Mouse (Mus musculus) embryo, embryonic 9.5 days (tissue): ENCODE results near the gene Csrnp3.
A peak's percentile ranks its signal among the peaks of the same experiment; 100 is the strongest.
"Not testable (repeated sequence)": the region's sequence is repeated elsewhere in the genome, so short reads cannot be mapped to it uniquely, and the experiment has no call there.

Experiments used
- DNase-seq: peaks from one replicate; pipeline ENCODE4 v3.0.0-alpha.2; 2017; ENCODE audit errors: extremely low spot score

Csrnp3 gene

GRCm38 (mm10) chr2:65845551-65845950 is at the start of gene Csrnp3:
Gene Csrnp3 (plus strand): TSS chr2:65845767.
- DNase-seq, result peak; percentile 74

GRCm38 (mm10) chr2:65801054-65801709 is 44.4 kb upstream of the Csrnp3 start:
- DNase-seq, result no peak

- no peak for DNase-seq
Measured at GRCm38 (mm10) chr2:65806556-65806955, 39.0 kb upstream of the Csrnp3 start.

- DNase-seq, result not testable (repeated sequence)
Measured at GRCm38 (mm10) chr2:65811203-65811602, 34.4 kb upstream of the Csrnp3 start.

- DNase-seq, result peak; percentile 44
Measured at GRCm38 (mm10) chr2:65818080-65818796, 27.3 kb upstream of the Csrnp3 start.

GRCm38 (mm10) chr2:65820114-65820769 is 25.3 kb upstream of the Csrnp3 start:
- no peak for DNase-seq

- DNase-seq, result no peak
Measured at GRCm38 (mm10) chr2:65826314-65826713, 19.3 kb upstream of the Csrnp3 start.

GRCm38 (mm10) chr2:65826801-65827200 is 18.8 kb upstream of the Csrnp3 start:
- DNase-seq, result no peak

GRCm38 (mm10) chr2:65828699-65829098 is 16.9 kb upstream of the Csrnp3 start:
- DNase-seq, result no peak

- no peak for DNase-seq
Measured at GRCm38 (mm10) chr2:65832738-65833395, 12.7 kb upstream of the Csrnp3 start.

- DNase-seq, result no peak
Measured at GRCm38 (mm10) chr2:65833421-65833820, 12.1 kb upstream of the Csrnp3 start.

- no peak for DNase-seq
Measured at GRCm38 (mm10) chr2:65841606-65842005, 4.0 kb upstream of the Csrnp3 start.

GRCm38 (mm10) chr2:65842356-65842755 is 3.2 kb upstream of the Csrnp3 start:
- peak; percentile 11 for DNase-seq

GRCm38 (mm10) chr2:65846000-65846755 is 611 bp downstream of the Csrnp3 start:
- peak; percentile 46 for DNase-seq

- DNase-seq, result peak; percentile 24
Measured at GRCm38 (mm10) chr2:65847463-65848110, 2.0 kb downstream of the Csrnp3 start.

GRCm38 (mm10) chr2:65848706-65849105 is 3.1 kb downstream of the Csrnp3 start:
- no peak for DNase-seq

GRCm38 (mm10) chr2:65850282-65850681 is 4.7 kb downstream of the Csrnp3 start:
- not testable (repeated sequence) for DNase-seq

GRCm38 (mm10) chr2:65856791-65857190 is 11.2 kb downstream of the Csrnp3 start:
- DNase-seq, result no peak

- DNase-seq, result no peak
Measured at GRCm38 (mm10) chr2:65859767-65860727, 14.5 kb downstream of the Csrnp3 start.
